Mouse (Mus musculus): Measurements from ENCODE around the gene Dmxl2. TPM values are rescaled to one million over a fixed set of nuclear protein-coding genes. Genes with fewer than 3 reads are reported as not detected.

Gene Dmxl2
- total and polyA plus RNA-seq, 3 experiments = 6.1 to 238 (median 9.1) TPM

DNA sequence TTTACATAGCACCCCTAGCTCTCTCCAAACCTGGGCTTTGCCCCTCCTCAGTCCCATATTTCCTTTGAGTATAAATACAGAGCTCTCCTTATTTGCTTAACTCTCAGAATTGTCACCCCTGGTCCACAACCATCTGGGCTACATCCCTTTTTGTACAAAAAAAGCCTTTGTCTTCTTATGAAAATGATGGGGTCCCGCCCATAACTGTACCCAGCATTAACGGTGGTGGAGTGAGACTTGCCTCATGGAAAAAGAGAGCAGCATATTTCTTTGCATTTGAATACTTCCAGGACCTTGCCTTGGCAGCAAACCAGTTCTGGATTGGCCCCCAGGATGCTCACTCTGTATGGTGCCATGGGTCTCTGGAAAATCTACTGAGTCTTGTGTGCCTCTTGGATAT lies 28.5 kb upstream of the Dmxl2 start:
- no peak overlapping the region for H3K4me3 ChIP-seq (ENCODE audit: control insufficient read depth in 1 of 2, insufficient read depth in 1 of 2, low read depth in 2 of 2, low read length in 2 of 2)
- H3K79me2 ChIP-seq (ENCODE audit: control insufficient read depth, insufficient read depth, low read length, poor library complexity) = no peaks in the 10 kb centered on the region
- no peak for TF ChIP-seq SMC3 (IDR thresholded peaks at IDR 0.05; ENCODE audit: low read depth, low read length)
- no peak for TF ChIP-seq ZC3H11A (IDR thresholded peaks at IDR 0.05; ENCODE audit: low read depth, low read length)
- TF ChIP-seq MAFK (IDR thresholded peaks at IDR 0.05; ENCODE audit: borderline replicate concordance, low read depth, low read length) = no peak
- no peak for TF ChIP-seq NELFE (IDR thresholded peaks at IDR 0.05; ENCODE audit: low read depth, low read length)
- no peak for TF ChIP-seq POLR2AphosphoS5 (IDR thresholded peaks at IDR 0.05; ENCODE audit: borderline replicate concordance, low read depth, low read length)
- TF ChIP-seq RCOR1 (IDR thresholded peaks at IDR 0.05; ENCODE audit: low read depth, low read length) = no peak
- TF ChIP-seq TBP (IDR thresholded peaks at IDR 0.05; ENCODE audit: low read depth, low read length) = no peak
- no peak for TF ChIP-seq ETS1 (IDR thresholded peaks at IDR 0.05; ENCODE audit: low read depth, low read length)
- TF ChIP-seq TAL1 (IDR thresholded peaks at IDR 0.05; ENCODE audit: low read length) = no peak
- TF ChIP-seq CHD1 (IDR thresholded peaks at IDR 0.05; ENCODE audit: low read depth, low read length) = no peak
- no peak for TF ChIP-seq KAT2A (conservative IDR thresholded peaks at IDR 0.05; ENCODE audit: low read depth, low read length)
- no peak for TF ChIP-seq E2F4 (IDR thresholded peaks at IDR 0.05; ENCODE audit: borderline replicate concordance, low read depth, low read length)
- H3K4me1 ChIP-seq (ENCODE audit: control insufficient read depth in 1 of 2, insufficient read depth in 2 of 2, low read length in 2 of 2) = no peaks in the 10 kb centered on the region
- H3K9me3 ChIP-seq (replicated peaks; ENCODE audit: insufficient read depth, low read length) = no peaks in the 10 kb centered on the region
- H3K36me3 ChIP-seq (ENCODE audit: control insufficient read depth in 1 of 2, insufficient read depth in 2 of 2, low read length in 2 of 2) = no peaks in the 10 kb centered on the region
- H3K27me3 ChIP-seq (ENCODE audit: control insufficient read depth in 1 of 2, insufficient read depth in 2 of 2, low read length in 2 of 2) = peaks cover 4 to 8% of the 10 kb centered on the region in 2 experiments
- H3K27ac ChIP-seq (ENCODE audit: control insufficient read depth, low read depth, low read length) = no peak overlapping the region
- no peak for DNase-seq (ENCODE audit: low read depth, low spot score)
- H3K9ac ChIP-seq (ENCODE audit: control insufficient read depth, low read depth, low read length, poor library complexity, severe bottlenecking) = no peak overlapping the region

DNA sequence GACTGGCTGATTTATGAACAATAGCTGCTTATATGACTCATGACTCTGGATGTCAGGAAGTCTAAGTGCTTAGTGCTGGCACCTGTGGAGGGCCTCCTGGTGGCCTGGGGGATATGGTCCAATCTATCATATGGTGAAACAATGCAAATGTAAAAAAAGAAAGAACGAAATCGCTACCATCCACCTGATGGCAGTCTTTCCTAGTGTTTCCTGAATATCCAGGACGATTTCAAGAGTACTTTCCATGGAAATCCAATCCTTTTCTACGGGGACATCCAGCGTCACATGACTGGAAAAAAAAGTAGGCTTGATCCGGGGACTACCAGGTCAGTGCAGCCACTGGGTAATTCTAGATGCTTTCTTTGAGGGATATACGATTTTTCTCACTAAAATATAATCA lies 26.3 kb upstream of the Dmxl2 start:
- Histone ChIP-seq H3K27me3 (ENCODE audit: control insufficient read depth in 1 of 2, insufficient read depth in 2 of 2, low read length in 2 of 2) (peaks cover 9 to 14% of the 10 kb centered on the region in 2 experiments), H3K27ac (ENCODE audit: control insufficient read depth, low read depth, low read length) (no peak overlapping the region), H3K9ac (ENCODE audit: control insufficient read depth, low read depth, low read length, poor library complexity, severe bottlenecking) (no peak overlapping the region), H3K36me3 (ENCODE audit: control insufficient read depth in 1 of 2, insufficient read depth in 2 of 2, low read length in 2 of 2) (no peaks in the 10 kb centered on the region), H3K9me3 (replicated peaks; ENCODE audit: insufficient read depth, low read length) (no peaks in the 10 kb centered on the region), H3K4me3 (ENCODE audit: control insufficient read depth in 1 of 2, insufficient read depth in 1 of 2, low read depth in 2 of 2, low read length in 2 of 2) (no peak overlapping the region), H3K79me2 (ENCODE audit: control insufficient read depth, insufficient read depth, low read length, poor library complexity) (no peaks in the 10 kb centered on the region), H3K4me1 (ENCODE audit: control insufficient read depth in 1 of 2, insufficient read depth in 2 of 2, low read length in 2 of 2) (no peaks in the 10 kb centered on the region)
- DNase-seq (ENCODE audit: low read depth, low spot score) = no peak
- no peak for TF ChIP-seq GABPA (IDR thresholded peaks at IDR 0.05; ENCODE audit: low read depth, low read length)
- no peak for TF ChIP-seq RAD21 (IDR thresholded peaks at IDR 0.05; ENCODE audit: low read depth, low read length)
- no peak for TF ChIP-seq JUND (IDR thresholded peaks at IDR 0.05; ENCODE audit: low read depth, low read length)
- no peak for TF ChIP-seq TAL1 (IDR thresholded peaks at IDR 0.05; ENCODE audit: low read length)
- no peak for TF ChIP-seq GATA1 (IDR thresholded peaks at IDR 0.05; ENCODE audit: low read depth, low read length)
- peak in 1 of 3 experiments; percentile 4; a peak in 1 of 6 replicates for TF ChIP-seq CTCF (IDR thresholded peaks at IDR 0.05 in 2 of 3, conservative IDR thresholded peaks at IDR 0.05 in 1 of 3; ENCODE audit: control insufficient read depth in 1 of 3, insufficient read depth in 1 of 3, low read depth in 2 of 3, low read length in 3 of 3, poor library complexity in 1 of 3, severe bottlenecking in 1 of 3)
- no peak for TF ChIP-seq MXI1 (IDR thresholded peaks at IDR 0.05; ENCODE audit: low read depth, low read length)
- TF ChIP-seq POLR2AphosphoS2 (IDR thresholded peaks at IDR 0.05; ENCODE audit: low read length) = no peak

Measured in MEL (cell line).